Mouse (Mus musculus): ENCODE measurements at regions not wholly inside any gene's neighbourhood (a gene's known extent, or its start where the extent isn't known, plus 50 kb on each side); places are given as distances from the start of the nearest gene placed in this dataset.

GRCm38 (mm10) chr6:6289806-6290205 is 72.8 kb upstream of the Slc25a13 start:
- ATAC-seq = no peak
- DNase-seq (ENCODE audit: low spot score) = peak; percentile 67
- no peaks in the 10 kb centered on the region for H3K4me1 ChIP-seq (ENCODE audit: insufficient read depth, low read depth, low read length)

DNA sequence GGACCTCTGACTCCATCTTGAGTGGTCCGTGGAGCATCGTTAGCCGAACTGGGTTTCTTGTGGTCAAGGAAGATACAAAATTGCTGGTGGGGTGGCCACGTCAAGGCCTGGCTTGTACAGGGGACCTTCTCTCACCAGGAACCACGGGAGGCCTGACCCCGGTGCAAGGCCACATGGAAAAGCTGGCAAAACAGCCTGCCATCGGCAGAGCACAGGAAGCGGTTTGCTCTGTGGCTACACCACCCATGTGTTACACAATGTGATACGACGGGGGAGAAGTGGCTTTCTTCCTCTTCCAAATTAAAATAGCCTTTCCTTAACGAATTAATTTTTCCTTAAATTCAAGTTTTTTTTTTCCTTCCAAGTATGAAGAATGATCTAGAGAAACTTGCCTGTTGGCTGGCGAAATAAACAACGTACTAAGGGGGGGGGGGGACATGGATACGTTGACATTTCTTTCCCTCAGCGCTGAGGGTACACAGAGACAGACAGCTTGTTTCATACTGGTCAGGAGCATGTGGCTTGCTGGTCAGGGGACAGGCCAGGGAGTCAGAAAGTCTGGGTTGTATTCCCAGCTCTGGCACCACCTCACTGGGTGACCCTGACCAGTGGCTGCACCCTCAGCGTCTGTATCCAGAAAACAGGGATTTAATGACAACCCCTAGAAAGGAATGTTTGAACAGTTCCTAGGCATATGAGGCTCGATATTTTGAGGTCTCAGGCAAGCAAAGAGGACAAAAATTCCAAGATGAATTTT is 64.0 kb upstream of the Slc25a13 start:
- TF ChIP-seq CTCF (IDR thresholded peaks at IDR 0.05) (no peak), EP300 (IDR thresholded peaks at IDR 0.05) (no peak)
- Histone ChIP-seq H3K9ac (replicated peaks; ENCODE audit: low read depth) (no peak overlapping the region), H3K27ac (ENCODE audit: low read length) (no peak overlapping the region), H3K4me3 (ENCODE audit: low read depth, low read length) (no peak overlapping the region), H3K27me3 (replicated peaks; ENCODE audit: insufficient read depth, low read length) (no peaks in the 10 kb centered on the region), H3K4me2 (replicated peaks; ENCODE audit: low read depth, low read length) (no peak overlapping the region), H3K9me3 (ENCODE audit: low read length) (no peaks in the 10 kb centered on the region), H3K36me3 (ENCODE audit: insufficient read depth, low read length) (no peaks in the 10 kb centered on the region), H3K4me1 (ENCODE audit: insufficient read depth, low read depth, low read length) (no peaks in the 10 kb centered on the region)
- 76% methylated on average over 17 of the region's 17 CpGs for WGBS
- DNase-seq (ENCODE audit: low spot score) (no peak), ATAC-seq (no peak)

More at GRCm38 (mm10) chr6:6289806-6290205, 72.8 kb upstream of the Slc25a13 start:
- H3K27me3 ChIP-seq (replicated peaks; ENCODE audit: insufficient read depth, low read length) = no peaks in the 10 kb centered on the region
- no peak overlapping the region for H3K9ac ChIP-seq (replicated peaks; ENCODE audit: low read depth)
- 29% methylated on average over 6 of the region's 6 CpGs for WGBS
- no peak overlapping the region for H3K4me2 ChIP-seq (replicated peaks; ENCODE audit: low read depth, low read length)
- TF ChIP-seq EP300 (IDR thresholded peaks at IDR 0.05) (no peak), CTCF (IDR thresholded peaks at IDR 0.05) (peak; percentile 87)
- H3K9me3 ChIP-seq (ENCODE audit: low read length) = no peaks in the 10 kb centered on the region
- H3K36me3 ChIP-seq (ENCODE audit: insufficient read depth, low read length) = no peaks in the 10 kb centered on the region
- no peak overlapping the region for H3K4me3 ChIP-seq (ENCODE audit: low read depth, low read length)
- no peak overlapping the region for H3K27ac ChIP-seq (ENCODE audit: low read length)

- TF ChIP-seq CTCF (IDR thresholded peaks at IDR 0.05) = peak; percentile 25
- TF ChIP-seq EP300 (IDR thresholded peaks at IDR 0.05) = no peak
- Histone ChIP-seq H3K9ac (replicated peaks; ENCODE audit: low read depth) (no peak overlapping the region), H3K36me3 (ENCODE audit: insufficient read depth, low read length) (no peaks in the 10 kb centered on the region), H3K4me1 (ENCODE audit: insufficient read depth, low read depth, low read length) (no peaks in the 10 kb centered on the region), H3K4me3 (ENCODE audit: low read depth, low read length) (no peak overlapping the region), H3K27me3 (replicated peaks; ENCODE audit: insufficient read depth, low read length) (no peaks in the 10 kb centered on the region), H3K4me2 (replicated peaks; ENCODE audit: low read depth, low read length) (no peak overlapping the region), H3K27ac (ENCODE audit: low read length) (no peak overlapping the region), H3K9me3 (ENCODE audit: low read length) (no peaks in the 10 kb centered on the region)
- WGBS = 78% methylated on average over 6 of the region's 6 CpGs
- DNase-seq (ENCODE audit: low spot score) = no peak
- no peak for ATAC-seq
Observed at GRCm38 (mm10) chr6:6279646-6280045, 62.7 kb upstream of the Slc25a13 start.

DNA sequence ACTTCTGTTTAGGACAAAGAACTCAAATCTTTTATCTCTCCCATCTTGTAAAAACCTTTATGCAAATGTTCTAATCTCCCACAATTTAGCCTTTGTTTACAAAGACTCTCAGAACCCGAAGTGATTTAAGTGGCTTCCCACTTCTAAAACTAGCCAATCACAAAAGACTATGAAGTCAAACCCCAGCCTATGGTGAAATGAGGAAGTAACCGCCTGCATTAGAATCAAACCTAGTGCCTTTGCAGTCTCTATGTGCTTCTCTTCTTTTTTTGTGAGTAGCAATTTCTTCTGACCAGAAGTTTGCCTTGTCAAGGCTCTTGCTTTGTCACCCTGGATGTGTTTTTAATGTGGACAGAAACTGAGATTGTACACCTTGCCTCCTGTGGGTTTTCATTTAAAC is 53.6 kb upstream of the Slc25a13 start:
- no peaks in the 10 kb centered on the region for H3K27me3 ChIP-seq (replicated peaks; ENCODE audit: insufficient read depth, low read length)
- no peak overlapping the region for H3K4me2 ChIP-seq (replicated peaks; ENCODE audit: low read depth, low read length)
- no peak overlapping the region for H3K27ac ChIP-seq (ENCODE audit: low read length)
- no peaks in the 10 kb centered on the region for H3K9me3 ChIP-seq (ENCODE audit: low read length)
- no peak overlapping the region for H3K9ac ChIP-seq (replicated peaks; ENCODE audit: low read depth)
- no peak for DNase-seq (ENCODE audit: low spot score)
- no peaks in the 10 kb centered on the region for H3K36me3 ChIP-seq (ENCODE audit: insufficient read depth, low read length)
- no peaks in the 10 kb centered on the region for H3K4me1 ChIP-seq (ENCODE audit: insufficient read depth, low read depth, low read length)
- ATAC-seq = no peak
- H3K4me3 ChIP-seq (ENCODE audit: low read depth, low read length) = no peak overlapping the region
- no peak for TF ChIP-seq EP300 (IDR thresholded peaks at IDR 0.05)
- no peak for TF ChIP-seq CTCF (IDR thresholded peaks at IDR 0.05)
- 26% methylated on average over 2 of the region's 2 CpGs for WGBS

All from lung, postnatal 0 days (tissue).